Mouse (Mus musculus) CD4-positive, CD25-positive, alpha-beta regulatory T cell, adult 2 months (primary cell): ENCODE measurements at regions not wholly inside any gene's neighbourhood (a gene's known extent, or its start where the extent isn't known, plus 50 kb on each side); places are given as distances from the start of the nearest gene placed in this dataset.
"Not testable (repeated sequence)": the region's sequence is repeated elsewhere in the genome, so short reads cannot be mapped to it uniquely, and the experiment has no call there.

ENCODE experiments used
- DNase-seq: peaks from one replicate; pipeline ENCODE4 v3.0.0-alpha.2; 2012; ENCODE audit warnings: low read depth, low spot score

- no peak for DNase-seq
Observed at GRCm38 (mm10) chr19:27028834-27029233, 143.2 kb downstream of the Gm815 start.

GRCm38 (mm10) chr19:27031030-27031700, 145.5 kb downstream of the Gm815 start:
- DNase-seq, result peak; percentile 29

GRCm38 (mm10) chr19:27032621-27033020, 146.9 kb downstream of the Gm815 start:
- DNase-seq, result no peak

- DNase-seq, result no peak
Observed at GRCm38 (mm10) chr19:27038298-27038697, 152.6 kb downstream of the Gm815 start.

GRCm38 (mm10) chr19:27040321-27041025, 154.8 kb downstream of the Gm815 start:
- DNase-seq, result no peak

- no peak for DNase-seq
Observed at GRCm38 (mm10) chr19:27066449-27067181, 149.7 kb upstream of the Vldlr start.

GRCm38 (mm10) chr19:27073281-27073680, 143.0 kb upstream of the Vldlr start:
- DNase-seq, result no peak

- no peak for DNase-seq
Observed at GRCm38 (mm10) chr19:27075019-27075418, 141.3 kb upstream of the Vldlr start.

- DNase-seq, result no peak
Observed at GRCm38 (mm10) chr19:27076920-27077512, 139.3 kb upstream of the Vldlr start.

GRCm38 (mm10) chr19:27087344-27087743, 128.9 kb upstream of the Vldlr start:
- DNase-seq, result no peak

- no peak for DNase-seq
Observed at GRCm38 (mm10) chr19:27087833-27088232, 128.5 kb upstream of the Vldlr start.

- DNase-seq, result no peak
Observed at GRCm38 (mm10) chr19:27089099-27089498, 127.2 kb upstream of the Vldlr start.

- DNase-seq, result no peak
Observed at GRCm38 (mm10) chr19:27091603-27092002, 124.7 kb upstream of the Vldlr start.

GRCm38 (mm10) chr19:27094777-27095478, 121.4 kb upstream of the Vldlr start:
- no peak for DNase-seq

- no peak for DNase-seq
Observed at GRCm38 (mm10) chr19:27099921-27100320, 116.4 kb upstream of the Vldlr start.

- DNase-seq, result no peak
Observed at GRCm38 (mm10) chr19:27110437-27110836, 105.8 kb upstream of the Vldlr start.

GRCm38 (mm10) chr19:27120876-27121275, 95.4 kb upstream of the Vldlr start:
- DNase-seq, result no peak

- no peak for DNase-seq
Observed at GRCm38 (mm10) chr19:27122348-27122747, 93.9 kb upstream of the Vldlr start.

GRCm38 (mm10) chr19:27123334-27123733, 93.0 kb upstream of the Vldlr start:
- DNase-seq, result no peak

GRCm38 (mm10) chr19:27123806-27124469, 92.3 kb upstream of the Vldlr start:
- DNase-seq, result peak; percentile 28

- DNase-seq, result not testable (repeated sequence)
Observed at GRCm38 (mm10) chr19:27128501-27128900, 87.8 kb upstream of the Vldlr start.
